Mouse (Mus musculus): ENCODE results near the gene Tubb3. TPM values are rescaled to one million over a fixed set of nuclear protein-coding genes. Genes with fewer than 3 reads are reported as not detected.

The Tubb3 gene
- polyA plus RNA-seq, 1 experiment from 2014 or later = 24.4 TPM

- Histone ChIP-seq H3K4me3 (ENCODE audit: low read depth, low read length) (no peak overlapping the region), H3K4me1 (replicated peaks; ENCODE audit: control insufficient read depth, insufficient read depth) (no peaks in the 10 kb centered on the region), H3K9me3 (ENCODE audit: control insufficient read depth, low read length) (no peaks in the 10 kb centered on the region), H3K9ac (ENCODE audit: low read length) (no peak overlapping the region), H3K36me3 (ENCODE audit: control insufficient read depth, insufficient read depth, low read length) (peaks cover 29% of the 10 kb centered on the region), H3K4me2 (replicated peaks; ENCODE audit: low read depth) (no peak overlapping the region), H3K27ac (replicated peaks) (no peak overlapping the region), H3K27me3 (ENCODE audit: control insufficient read depth, insufficient read depth, low read length) (no peaks in the 10 kb centered on the region)
- 72% methylated on average over 8 of the region's 8 CpGs for WGBS
- TF ChIP-seq CTCF (IDR thresholded peaks at IDR 0.05; ENCODE audit: low read depth) (no peak), EP300 (optimal IDR thresholded peaks at IDR 0.05) (no peak)
- DNase-seq (ENCODE audit: low spot score) (no peak), ATAC-seq (ENCODE audit: low FRiP score, low TSS enrichment) (no peak)
Observed at GRCm38 (mm10) chr8:123382516-123382915, 28.7 kb upstream of the Tubb3 start.

GRCm38 (mm10) chr8:123384883-123385540, 26.2 kb upstream of the Tubb3 start:
- H3K4me1 ChIP-seq (replicated peaks; ENCODE audit: control insufficient read depth, insufficient read depth) = no peaks in the 10 kb centered on the region
- no peak for ATAC-seq (ENCODE audit: low FRiP score, low TSS enrichment)
- no peaks in the 10 kb centered on the region for H3K27me3 ChIP-seq (ENCODE audit: control insufficient read depth, insufficient read depth, low read length)
- H3K4me3 ChIP-seq (ENCODE audit: low read depth, low read length) = no peak overlapping the region
- no peak overlapping the region for H3K4me2 ChIP-seq (replicated peaks; ENCODE audit: low read depth)
- WGBS = 61% methylated on average over 9 of the region's 9 CpGs
- no peak overlapping the region for H3K9ac ChIP-seq (ENCODE audit: low read length)
- H3K9me3 ChIP-seq (ENCODE audit: control insufficient read depth, low read length) = no peaks in the 10 kb centered on the region
- TF ChIP-seq CTCF (IDR thresholded peaks at IDR 0.05; ENCODE audit: low read depth) (peak; percentile 75), EP300 (optimal IDR thresholded peaks at IDR 0.05) (no peak)
- H3K36me3 ChIP-seq (ENCODE audit: control insufficient read depth, insufficient read depth, low read length) = peaks cover 35% of the 10 kb centered on the region
- peak; percentile 53 for DNase-seq (ENCODE audit: low spot score)
- H3K27ac ChIP-seq (replicated peaks) = no peak overlapping the region

- no peak for TF ChIP-seq CTCF (IDR thresholded peaks at IDR 0.05; ENCODE audit: low read depth)
- TF ChIP-seq EP300 (optimal IDR thresholded peaks at IDR 0.05) = no peak
- no peaks in the 10 kb centered on the region for H3K4me1 ChIP-seq (replicated peaks; ENCODE audit: control insufficient read depth, insufficient read depth)
- H3K4me2 ChIP-seq (replicated peaks; ENCODE audit: low read depth) = no peak overlapping the region
- no peak overlapping the region for H3K27ac ChIP-seq (replicated peaks)
- H3K36me3 ChIP-seq (ENCODE audit: control insufficient read depth, insufficient read depth, low read length) = peaks cover 41% of the 10 kb centered on the region
- no peak overlapping the region for H3K9ac ChIP-seq (ENCODE audit: low read length)
- H3K9me3 ChIP-seq (ENCODE audit: control insufficient read depth, low read length) = no peaks in the 10 kb centered on the region
- no peaks in the 10 kb centered on the region for H3K27me3 ChIP-seq (ENCODE audit: control insufficient read depth, insufficient read depth, low read length)
- no peak overlapping the region for H3K4me3 ChIP-seq (ENCODE audit: low read depth, low read length)
- DNase-seq (ENCODE audit: low spot score) (no peak), ATAC-seq (ENCODE audit: low FRiP score, low TSS enrichment) (no peak)
- WGBS = 85% methylated on average over 3 of the region's 3 CpGs
Observed at GRCm38 (mm10) chr8:123387041-123387440, 24.2 kb upstream of the Tubb3 start.

- no peak for DNase-seq (ENCODE audit: low spot score)
- no peaks in the 10 kb centered on the region for H3K9me3 ChIP-seq (ENCODE audit: control insufficient read depth, low read length)
- no peak overlapping the region for H3K9ac ChIP-seq (ENCODE audit: low read length)
- ATAC-seq (ENCODE audit: low FRiP score, low TSS enrichment) = no peak
- peaks cover 35% of the 10 kb centered on the region for H3K36me3 ChIP-seq (ENCODE audit: control insufficient read depth, insufficient read depth, low read length)
- H3K27me3 ChIP-seq (ENCODE audit: control insufficient read depth, insufficient read depth, low read length) = no peaks in the 10 kb centered on the region
- TF ChIP-seq CTCF (IDR thresholded peaks at IDR 0.05; ENCODE audit: low read depth) (no peak), EP300 (optimal IDR thresholded peaks at IDR 0.05) (no peak)
- 92% methylated on average over 8 of the region's 8 CpGs for WGBS
- no peak overlapping the region for H3K27ac ChIP-seq (replicated peaks)
- no peaks in the 10 kb centered on the region for H3K4me1 ChIP-seq (replicated peaks; ENCODE audit: control insufficient read depth, insufficient read depth)
- H3K4me2 ChIP-seq (replicated peaks; ENCODE audit: low read depth) = no peak overlapping the region
- H3K4me3 ChIP-seq (ENCODE audit: low read depth, low read length) = no peak overlapping the region
Observed at GRCm38 (mm10) chr8:123387801-123388200, 23.4 kb upstream of the Tubb3 start.

- ATAC-seq (ENCODE audit: low FRiP score, low TSS enrichment) = peak; percentile 47
- 90% methylated on average over 7 of the region's 7 CpGs for WGBS
- Histone ChIP-seq H3K9ac (ENCODE audit: low read length) (no peak overlapping the region), H3K27me3 (ENCODE audit: control insufficient read depth, insufficient read depth, low read length) (no peaks in the 10 kb centered on the region), H3K36me3 (ENCODE audit: control insufficient read depth, insufficient read depth, low read length) (peaks cover 33% of the 10 kb centered on the region), H3K4me3 (ENCODE audit: low read depth, low read length) (no peak overlapping the region), H3K9me3 (ENCODE audit: control insufficient read depth, low read length) (no peaks in the 10 kb centered on the region), H3K4me2 (replicated peaks; ENCODE audit: low read depth) (no peak overlapping the region), H3K27ac (replicated peaks) (0 out of 2 replicates have a peak overlapping the region, but pooled peaks have one; percentile 13), H3K4me1 (replicated peaks; ENCODE audit: control insufficient read depth, insufficient read depth) (no peaks in the 10 kb centered on the region)
- DNase-seq (ENCODE audit: low spot score) = peak; percentile 58
- TF ChIP-seq CTCF (IDR thresholded peaks at IDR 0.05; ENCODE audit: low read depth) (no peak), EP300 (optimal IDR thresholded peaks at IDR 0.05) (no peak)
Observed at GRCm38 (mm10) chr8:123389026-123389425, 22.2 kb upstream of the Tubb3 start.

GRCm38 (mm10) chr8:123398308-123398707, 12.9 kb upstream of the Tubb3 start:
- H3K4me1 ChIP-seq (replicated peaks; ENCODE audit: control insufficient read depth, insufficient read depth) = no peaks in the 10 kb centered on the region
- WGBS = 88% methylated on average over 13 of the region's 13 CpGs
- H3K9me3 ChIP-seq (ENCODE audit: control insufficient read depth, low read length) = no peaks in the 10 kb centered on the region
- H3K36me3 ChIP-seq (ENCODE audit: control insufficient read depth, insufficient read depth, low read length) = peaks cover 53% of the 10 kb centered on the region
- TF ChIP-seq CTCF (IDR thresholded peaks at IDR 0.05; ENCODE audit: low read depth) = no peak
- no peak for TF ChIP-seq EP300 (optimal IDR thresholded peaks at IDR 0.05)
- H3K4me3 ChIP-seq (ENCODE audit: low read depth, low read length) = no peak overlapping the region
- H3K27me3 ChIP-seq (ENCODE audit: control insufficient read depth, insufficient read depth, low read length) = no peaks in the 10 kb centered on the region
- ATAC-seq (ENCODE audit: low FRiP score, low TSS enrichment) (no peak), DNase-seq (ENCODE audit: low spot score) (no peak)
- H3K27ac ChIP-seq (replicated peaks) = no peak overlapping the region
- H3K9ac ChIP-seq (ENCODE audit: low read length) = no peak overlapping the region
- H3K4me2 ChIP-seq (replicated peaks; ENCODE audit: low read depth) = no peak overlapping the region
